Mouse (Mus musculus) kidney, embryonic 14.5 days (tissue): ENCODE measurements around the gene Atpif1. TPM values are rescaled to one million over a fixed set of nuclear protein-coding genes. Genes with fewer than 3 reads are reported as not detected.

ENCODE experiments used
- ATAC-seq: fragments of 200-750 bp; cut with Nextera tagmentation; 2 replicates; pipeline ENCODE4 v1.8.0; 2017; ENCODE audit warnings: moderate number of reproducible peaks, mild to moderate bottlenecking, moderate TSS enrichment, moderate library complexity; ENCODE audit not compliant: low FRiP score, low TSS enrichment
- H3K27ac ChIP-seq: fragments of 300-500 bp; sonication (generic); 2 replicates; pipeline ENCODE4 v1.5.1; 2014; ENCODE audit warnings: low read depth, mild to moderate bottlenecking, low read length, moderate library complexity, mixed read lengths
- H3K27me3 ChIP-seq: fragments of 300-500 bp; sonication (generic); 2 replicates; pipeline ENCODE4 v1.6.1; 2014; ENCODE audit warnings: mild to moderate bottlenecking, low read length; ENCODE audit not compliant: control insufficient read depth, insufficient read depth
- H3K36me3 ChIP-seq: fragments of 300-500 bp; sonication (generic); 2 replicates; pipeline ENCODE4 v1.6.1; 2014; ENCODE audit warnings: low read length, mixed read lengths; ENCODE audit not compliant: control insufficient read depth, insufficient read depth
- H3K4me1 ChIP-seq: fragments of 300-500 bp; sonication (generic); 2 replicates; pipeline ENCODE4 v1.6.1; 2014; ENCODE audit warnings: low read length, mixed read lengths; ENCODE audit not compliant: control insufficient read depth, insufficient read depth
- H3K4me2 ChIP-seq: fragments of 300-500 bp; sonication (generic); replicated peaks from 2 replicates; pipeline ENCODE4 v1.6.1; 2014; ENCODE audit warnings: low read depth, mild to moderate bottlenecking, low read length
- H3K4me3 ChIP-seq: fragments of 300-500 bp; sonication (generic); 2 replicates; pipeline ENCODE4 v1.5.1; 2014; ENCODE audit warnings: mild to moderate bottlenecking, low read length
- H3K9ac ChIP-seq: fragments of 300-500 bp; sonication (generic); 2 replicates; pipeline ENCODE4 v1.6.1; 2014; ENCODE audit warnings: low read depth, mild to moderate bottlenecking, low read length, moderate library complexity
- H3K9me3 ChIP-seq: fragments of 300-500 bp; sonication (generic); 2 replicates; pipeline ENCODE4 v1.6.1; 2016; ENCODE audit warnings: low read length; ENCODE audit not compliant: control insufficient read depth
- whole genome bisulfite sequencing: fragments of 180-500 bp; shearing (Covaris S2); extraction: QIAGEN DNeasy Blood & Tissue Kit; methylation state at CpG from one replicate; pipeline ENCODE4 v1.1.7; 2014; 5-methylcytosine and 5-hydroxymethylcytosine counted together
- polyA plus RNA-seq: library from polyadenylated mRNA; unstranded; fragments of >200 nt; fragmentation: Nextera tagmentation; extraction: Ambion mirVana; gene quantifications from 2 replicates; pipeline ENCODE4 v1.2.1, GENCODE M21; 2014

Gene Atpif1
- polyA plus RNA-seq, 1 experiment from 2014 or later = 1,253 TPM

DNA sequence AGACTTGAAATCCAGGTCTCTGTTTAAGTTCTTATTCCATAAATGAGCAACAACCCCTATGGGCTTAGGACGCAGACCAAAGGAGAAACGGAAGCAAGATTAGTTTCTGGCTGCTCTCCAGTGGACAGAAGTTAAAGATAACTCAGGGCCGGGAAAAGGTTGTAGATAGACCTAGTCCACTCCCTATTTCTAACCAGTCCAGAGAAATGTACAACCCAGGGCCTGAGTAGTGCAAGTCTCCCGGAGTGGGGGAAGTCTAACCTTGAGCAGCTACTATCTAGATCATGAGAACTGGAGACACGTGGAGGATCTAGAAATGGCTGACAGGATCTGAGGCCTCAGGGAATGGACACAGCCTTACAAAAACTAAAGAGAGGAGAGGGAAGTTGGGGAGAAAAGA, 963 bp downstream of the Atpif1 start:
- Histone ChIP-seq H3K36me3 (peaks cover 16% of the 10 kb centered on the region), H3K4me1 (peaks cover 8% of the 10 kb centered on the region; the same call in 1 of the 2 replicates), H3K27ac (peak overlapping the region; percentile 91; the same call in 1 of the 2 replicates), H3K9me3 (no peaks in the 10 kb centered on the region), H3K4me2 (peak overlapping the region; percentile 73), H3K4me3 (peak overlapping the region; percentile 75), H3K27me3 (no peaks in the 10 kb centered on the region), H3K9ac (peak overlapping the region; percentile 90)
- WGBS = 21% methylated on average over 5 of the region's 5 CpGs
- ATAC-seq = peak; percentile 10; the same call in 1 of the 2 replicates

DNA sequence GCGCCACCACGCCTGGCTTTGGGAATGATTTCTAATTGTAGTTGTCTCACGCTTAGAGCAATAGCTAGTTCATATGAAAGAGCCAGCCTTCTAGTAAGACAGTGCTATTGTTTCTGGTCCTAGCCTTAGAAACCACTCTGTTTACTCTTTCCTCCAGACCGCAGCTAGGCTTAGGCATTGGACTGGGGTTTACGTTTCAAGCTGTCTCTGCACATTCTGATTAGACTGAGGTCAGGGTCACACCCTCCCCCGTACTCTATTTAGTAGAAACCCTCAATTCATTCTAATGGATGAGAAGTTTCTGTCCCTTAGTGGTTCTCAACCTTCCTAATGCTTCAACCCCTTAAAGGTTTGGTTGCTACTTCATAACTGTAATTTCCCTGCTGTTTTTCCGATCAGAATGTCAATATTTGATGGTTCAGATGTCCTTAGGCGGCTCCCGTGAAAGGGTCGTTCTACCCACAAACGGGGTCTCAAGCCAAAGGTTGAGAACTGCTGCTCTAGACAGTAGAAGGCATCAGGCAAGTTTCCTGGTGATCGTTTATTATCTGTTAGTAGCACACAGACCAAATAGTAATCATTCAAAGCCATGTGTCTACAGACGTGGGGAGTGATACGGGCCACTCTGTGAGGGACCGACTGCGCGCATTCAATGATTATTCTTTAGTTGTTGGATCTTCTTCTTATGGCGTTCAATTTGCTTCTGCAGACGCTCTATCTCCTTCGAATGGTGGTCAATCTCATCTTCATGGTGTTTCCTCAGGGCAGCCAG, 3.2 kb downstream of the Atpif1 start:
- Histone ChIP-seq H3K36me3 (peaks cover 16% of the 10 kb centered on the region), H3K27ac (no peak overlapping the region), H3K4me2 (no peak overlapping the region), H3K9ac (no peak overlapping the region), H3K27me3 (no peaks in the 10 kb centered on the region), H3K4me1 (no peaks in the 10 kb centered on the region), H3K4me3 (no peak overlapping the region), H3K9me3 (no peaks in the 10 kb centered on the region)
- ATAC-seq = no peak
- WGBS = 90% methylated on average over 20 of the region's 20 CpGs

DNA sequence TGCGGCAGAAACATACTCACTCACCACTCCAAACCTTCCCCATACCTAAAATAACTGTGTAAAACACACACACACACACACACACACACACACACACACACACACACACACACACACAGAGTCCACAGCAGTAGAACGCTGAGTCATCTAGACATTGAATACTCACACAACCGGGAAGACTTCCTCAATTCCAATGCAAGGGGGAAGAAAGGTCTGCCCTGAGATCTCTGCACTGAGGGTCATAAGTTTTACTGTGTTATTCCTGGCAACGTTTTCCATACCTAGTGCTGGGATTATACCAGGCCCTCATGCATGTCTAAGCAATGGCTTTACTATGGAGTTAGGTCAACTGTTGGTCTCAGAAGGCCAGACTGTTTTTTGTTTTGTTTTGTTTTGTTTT, 4.1 kb downstream of the Atpif1 start:
- Histone ChIP-seq H3K9me3 (no peaks in the 10 kb centered on the region), H3K4me1 (no peaks in the 10 kb centered on the region), H3K36me3 (peaks cover 16% of the 10 kb centered on the region), H3K27me3 (no peaks in the 10 kb centered on the region), H3K4me3 (no peak overlapping the region), H3K4me2 (no peak overlapping the region), H3K27ac (no peak overlapping the region), H3K9ac (no peak overlapping the region)
- ATAC-seq = no peak
- WGBS = 74% methylated on average over 4 of the region's 4 CpGs

DNA sequence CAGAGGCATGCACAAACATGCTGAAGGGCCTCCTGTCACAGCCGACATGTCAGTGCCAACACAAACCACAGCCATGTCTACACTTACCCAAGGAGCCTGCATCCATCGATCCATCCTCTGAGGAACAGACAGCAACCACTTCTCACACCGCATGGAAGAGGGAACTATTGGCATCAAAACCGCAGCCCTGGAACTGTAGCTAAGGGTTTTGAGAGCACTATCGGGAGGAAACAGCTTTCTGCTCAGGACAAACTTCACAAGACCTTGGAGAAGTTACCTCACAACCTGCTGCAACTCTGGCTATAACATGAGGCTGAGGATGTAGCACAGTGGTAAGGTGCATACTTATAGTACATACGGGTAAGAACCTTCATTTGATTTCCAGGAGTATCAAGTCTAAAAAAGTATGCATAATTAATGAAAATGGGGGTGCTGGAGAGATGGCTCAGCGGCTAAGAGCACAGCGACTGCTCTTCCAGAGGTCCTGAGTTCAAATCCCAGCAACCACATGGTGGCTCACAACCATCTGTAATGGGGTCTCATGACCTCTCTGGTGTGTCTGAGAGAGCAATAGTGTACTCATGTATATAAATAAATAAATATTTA, 5.4 kb downstream of the Atpif1 start:
- Histone ChIP-seq H3K4me3 (no peak overlapping the region), H3K4me1 (no peaks in the 10 kb centered on the region), H3K4me2 (no peak overlapping the region), H3K27ac (no peak overlapping the region), H3K36me3 (peaks cover 16% of the 10 kb centered on the region), H3K9ac (no peak overlapping the region), H3K9me3 (no peaks in the 10 kb centered on the region), H3K27me3 (no peaks in the 10 kb centered on the region)
- no peak for ATAC-seq
- WGBS = 92% methylated on average over 8 of the region's 8 CpGs

DNA sequence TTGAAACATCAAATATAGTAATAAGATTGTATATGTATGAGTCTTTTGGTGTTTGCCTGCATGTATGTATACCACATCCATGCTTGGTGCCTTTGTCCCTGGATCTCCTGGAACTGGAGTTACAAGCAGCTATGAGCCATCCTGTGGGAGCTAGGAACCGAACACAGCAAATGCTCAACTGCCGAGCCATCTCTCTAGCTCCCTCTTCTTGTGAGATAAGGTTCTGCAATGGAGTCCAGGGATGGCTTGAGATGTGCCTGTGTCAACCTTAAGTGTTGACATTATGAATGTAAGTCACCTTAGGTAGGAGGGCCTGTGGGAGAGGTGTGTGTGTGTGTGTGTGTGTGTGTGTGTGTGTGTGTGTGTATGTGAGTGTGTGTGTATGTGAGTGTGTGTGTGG, 6.8 kb downstream of the Atpif1 start:
- Histone ChIP-seq H3K9ac (no peak overlapping the region), H3K4me3 (no peak overlapping the region), H3K9me3 (no peaks in the 10 kb centered on the region), H3K27ac (no peak overlapping the region), H3K27me3 (no peaks in the 10 kb centered on the region), H3K4me2 (no peak overlapping the region), H3K4me1 (no peaks in the 10 kb centered on the region), H3K36me3 (peaks cover 16% of the 10 kb centered on the region)
- WGBS = 51% methylated on average over 2 of the region's 2 CpGs
- ATAC-seq = no peak

DNA sequence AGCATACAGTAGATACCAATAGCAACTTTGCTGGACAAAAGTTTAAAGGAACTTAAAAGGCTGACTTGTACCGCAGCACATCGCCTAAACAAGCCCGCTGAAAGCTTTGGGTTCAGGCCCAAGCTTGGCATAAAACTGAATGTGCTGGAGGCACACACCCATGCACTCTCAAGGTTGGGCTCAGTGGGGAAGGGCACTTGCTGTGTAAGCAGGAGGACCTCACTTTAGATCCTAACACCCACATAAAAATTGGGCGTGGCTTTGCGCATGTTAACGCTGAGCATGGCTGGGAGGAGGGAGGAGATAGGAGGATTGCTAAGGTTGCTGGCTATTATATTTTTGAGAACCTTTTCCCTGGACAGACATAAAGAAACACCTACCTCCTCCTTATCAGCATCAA, 8.7 kb downstream of the Atpif1 start:
- H3K27ac ChIP-seq = 0 out of 2 replicates have a peak overlapping the region, but pooled peaks have one; percentile 17
- 47% methylated on average over 6 of the region's 6 CpGs for WGBS
- H3K36me3 ChIP-seq = peaks cover 1% of the 10 kb centered on the region; the same call in 1 of the 2 replicates
- no peak overlapping the region for H3K4me3 ChIP-seq
- no peak overlapping the region for H3K9ac ChIP-seq
- no peak overlapping the region for H3K4me2 ChIP-seq
- H3K9me3 ChIP-seq = no peaks in the 10 kb centered on the region
- H3K27me3 ChIP-seq = no peaks in the 10 kb centered on the region
- H3K4me1 ChIP-seq = no peaks in the 10 kb centered on the region
- no peak for ATAC-seq

DNA sequence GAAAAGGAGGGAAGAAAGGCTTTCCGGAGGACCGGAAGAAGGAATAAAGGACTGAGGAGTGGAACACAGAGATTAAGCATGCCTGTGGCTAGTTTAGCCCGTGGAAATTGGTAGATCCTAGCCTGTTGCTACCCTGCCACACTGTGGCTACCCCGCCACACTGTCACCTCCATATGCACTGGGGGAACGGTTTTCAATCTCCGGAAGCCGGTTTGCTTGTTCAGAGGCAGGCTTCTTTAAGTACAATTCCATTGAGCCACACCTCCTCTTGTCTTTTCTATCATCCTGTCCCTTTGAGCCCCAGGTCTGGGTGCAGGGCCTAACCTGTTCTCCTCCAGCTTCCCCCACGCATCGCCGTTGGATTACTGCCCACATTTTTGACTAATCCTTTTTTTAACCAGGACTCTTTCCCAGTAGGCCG, 9.1 kb downstream of the Atpif1 start:
- Histone ChIP-seq H3K4me2 (no peak overlapping the region), H3K27me3 (no peaks in the 10 kb centered on the region), H3K27ac (0 out of 2 replicates have a peak overlapping the region, but pooled peaks have one; percentile 42), H3K36me3 (no peaks in the 10 kb centered on the region), H3K4me1 (no peaks in the 10 kb centered on the region), H3K9me3 (no peaks in the 10 kb centered on the region), H3K4me3 (no peak overlapping the region), H3K9ac (no peak overlapping the region)
- no peak for ATAC-seq
- WGBS = 22% methylated on average over 11 of the region's 11 CpGs

DNA sequence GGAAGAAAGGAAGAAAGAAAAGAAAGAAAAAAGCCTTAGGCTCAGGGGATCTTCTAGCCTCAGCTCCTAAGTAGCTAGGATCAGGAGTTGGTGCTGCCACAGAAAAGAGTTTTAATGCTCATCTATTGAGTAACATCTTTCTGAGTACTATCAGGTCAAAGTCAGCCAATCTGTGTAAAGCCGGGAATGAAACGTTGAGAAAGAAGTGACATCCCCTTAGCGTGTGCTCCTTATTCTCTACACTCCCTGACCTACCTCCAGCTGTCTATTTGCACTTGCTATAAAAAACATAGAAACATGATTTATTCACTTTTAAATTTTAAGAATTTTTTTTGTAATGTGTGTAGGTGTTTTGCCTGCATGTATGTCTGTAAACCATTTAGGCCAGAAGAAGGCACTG, 14.3 kb downstream of the Atpif1 start:
- no peak overlapping the region for H3K4me3 ChIP-seq
- H3K27me3 ChIP-seq = no peaks in the 10 kb centered on the region
- H3K9ac ChIP-seq = no peak overlapping the region
- H3K4me2 ChIP-seq = no peak overlapping the region
- H3K4me1 ChIP-seq = no peaks in the 10 kb centered on the region
- no peaks in the 10 kb centered on the region for H3K36me3 ChIP-seq
- ATAC-seq = no peak
- H3K27ac ChIP-seq = no peak overlapping the region
- 94% methylated on average over 3 of the region's 3 CpGs for WGBS
- H3K9me3 ChIP-seq = no peaks in the 10 kb centered on the region

DNA sequence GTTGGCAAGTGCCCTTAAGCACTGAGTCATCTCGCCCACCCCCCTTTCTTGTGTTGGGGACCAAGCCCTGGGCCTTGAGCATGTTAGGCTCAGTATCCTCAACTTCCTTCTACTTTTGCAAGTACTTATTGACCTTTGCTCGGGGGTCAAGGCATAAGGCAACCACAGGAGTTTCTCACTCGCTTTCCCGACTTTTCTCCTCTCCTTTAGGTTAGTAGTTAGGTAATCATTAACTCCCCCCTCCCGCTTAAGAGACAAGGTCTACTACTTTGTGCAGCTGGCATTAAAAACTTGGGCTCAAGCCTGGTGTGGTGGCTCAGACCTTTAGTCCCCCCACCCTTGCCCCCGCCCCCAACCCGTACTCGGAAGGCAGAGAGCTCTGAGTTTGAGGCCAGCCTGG, 15.4 kb downstream of the Atpif1 start:
- Histone ChIP-seq H3K4me2 (no peak overlapping the region), H3K9ac (no peak overlapping the region), H3K27ac (peak overlapping the region; percentile 69), H3K27me3 (no peaks in the 10 kb centered on the region), H3K9me3 (no peaks in the 10 kb centered on the region), H3K4me3 (no peak overlapping the region), H3K4me1 (no peaks in the 10 kb centered on the region), H3K36me3 (no peaks in the 10 kb centered on the region)
- no peak for ATAC-seq
- 58% methylated on average over 8 of the region's 8 CpGs for WGBS
